8 mouse cellular contexts compared by ENCODE assay signal in the genomic region with DNA sequence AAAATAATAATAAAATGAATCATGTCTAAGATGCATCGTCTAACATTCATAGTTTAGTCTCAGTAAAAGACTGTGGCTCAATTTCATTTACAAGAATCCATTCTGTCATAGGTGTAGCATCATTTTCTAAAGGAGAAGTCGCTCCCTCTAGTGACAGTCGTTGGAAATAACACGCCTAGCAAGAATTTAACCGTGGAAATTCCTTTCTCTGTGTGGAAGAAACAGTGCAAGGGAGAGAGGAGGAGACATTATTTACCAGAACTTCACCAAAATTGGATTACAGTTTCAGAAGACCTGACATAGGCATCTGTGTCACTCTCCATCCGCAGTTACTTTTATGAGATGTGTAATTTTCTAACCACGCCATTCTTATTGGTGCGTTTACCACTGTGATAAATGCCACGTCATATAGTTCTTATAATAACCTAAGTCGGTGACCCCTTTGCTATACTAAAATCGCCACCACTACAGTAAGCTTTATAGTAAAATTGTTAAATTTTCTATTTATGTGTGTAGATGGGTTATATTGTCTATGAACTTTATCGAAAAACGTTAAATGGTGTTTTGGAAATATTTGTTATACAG. TPM values are rescaled to one million over a fixed set of nuclear protein-coding genes. Genes with fewer than 3 reads are reported as not detected.
DNase-seq lines count a peak whose midpoint lies in the region; ATAC-seq and TF ChIP-seq lines count a peak whose summit lies in the region.

No protein-coding gene starts in this region.

- peak overlapping the region; percentile 98 for H3K4me3 ChIP-seq in forebrain, postnatal 0 days (ENCODE audit: low read depth, low read length)
- 0 out of 2 replicates have a peak overlapping the region, but pooled peaks have one; percentile 17 for H3K4me3 ChIP-seq in intestine, embryonic 16.5 days (ENCODE audit: low read length)
- H3K4me3 ChIP-seq in limb, embryonic 13.5 days: no peak overlapping the region
- H3K4me3 ChIP-seq in midbrain, embryonic 14.5 days (replicated peaks; ENCODE audit: low read depth, low read length): peak overlapping the region; percentile 22

- peaks cover 17% of the 10 kb centered on the region for H3K4me1 ChIP-seq in forebrain, postnatal 0 days (ENCODE audit: insufficient read depth)
- H3K4me1 ChIP-seq in intestine, embryonic 16.5 days (ENCODE audit: control insufficient read depth, insufficient read depth, low read length): peaks cover 10% of the 10 kb centered on the region; the same call in 1 of the 2 replicates
- H3K4me1 ChIP-seq in limb, embryonic 13.5 days: peaks cover 19% of the 10 kb centered on the region
- peaks cover 17% of the 10 kb centered on the region for H3K4me1 ChIP-seq in midbrain, embryonic 14.5 days (ENCODE audit: control insufficient read depth, insufficient read depth, low read length)

- H3K27me3 ChIP-seq in forebrain, postnatal 0 days (ENCODE audit: insufficient read depth, low read length): no peaks in the 10 kb centered on the region
- no peaks in the 10 kb centered on the region for H3K27me3 ChIP-seq in intestine, embryonic 16.5 days (replicated peaks; ENCODE audit: control insufficient read depth, insufficient read depth, low read length)
- no peaks in the 10 kb centered on the region for H3K27me3 ChIP-seq in limb, embryonic 13.5 days
- no peaks in the 10 kb centered on the region for H3K27me3 ChIP-seq in midbrain, embryonic 14.5 days (ENCODE audit: control insufficient read depth, insufficient read depth, low read length)

- TF ChIP-seq CTCF in forebrain, postnatal 0 days (IDR thresholded peaks at IDR 0.05; ENCODE audit: low read depth): peak; percentile 86

- peak; percentile 23 for ATAC-seq in forebrain, postnatal 0 days
- ATAC-seq in intestine, embryonic 16.5 days: no peak
- no peak for ATAC-seq in limb, embryonic 13.5 days (ENCODE audit: low FRiP score, low read depth)
- ATAC-seq in midbrain, embryonic 14.5 days (ENCODE audit: low FRiP score, low TSS enrichment): 0 out of 2 replicates have a peak, but pooled peaks have one; percentile 3

- H3K4me2 ChIP-seq in forebrain, postnatal 0 days (ENCODE audit: low read depth): peak overlapping the region; percentile 82
- H3K4me2 ChIP-seq in intestine, embryonic 16.5 days (ENCODE audit: low read depth, low read length): peak overlapping the region; percentile 54
- peak overlapping the region; percentile 50 for H3K4me2 ChIP-seq in limb, embryonic 13.5 days (replicated peaks)
- peak overlapping the region; percentile 80 for H3K4me2 ChIP-seq in midbrain, embryonic 14.5 days (ENCODE audit: low read length)

- no peak overlapping the region for H3K27ac ChIP-seq in forebrain, postnatal 0 days (ENCODE audit: low read depth, low read length)
- H3K27ac ChIP-seq in intestine, embryonic 16.5 days (ENCODE audit: low read length): no peak overlapping the region
- H3K27ac ChIP-seq in limb, embryonic 13.5 days: no peak overlapping the region
- H3K27ac ChIP-seq in midbrain, embryonic 14.5 days (replicated peaks; ENCODE audit: low read depth, low read length): no peak overlapping the region

- 24% methylated on average over 13 of the region's 13 CpGs for WGBS in forebrain, postnatal 0 days
- 25% methylated on average over 13 of the region's 13 CpGs for WGBS in intestine, embryonic 16.5 days
- WGBS in limb, embryonic 13.5 days: 27% methylated on average over 13 of the region's 13 CpGs
- 27% methylated on average over 13 of the region's 13 CpGs for WGBS in midbrain, embryonic 14.5 days

- H3K36me3 ChIP-seq in forebrain, postnatal 0 days (ENCODE audit: insufficient read depth): no peaks in the 10 kb centered on the region; the same call in 1 of the 2 replicates
- H3K36me3 ChIP-seq in intestine, embryonic 16.5 days (ENCODE audit: control insufficient read depth, insufficient read depth, low read length): no peaks in the 10 kb centered on the region
- H3K36me3 ChIP-seq in limb, embryonic 13.5 days: no peaks in the 10 kb centered on the region
- H3K36me3 ChIP-seq in midbrain, embryonic 14.5 days (ENCODE audit: control insufficient read depth, insufficient read depth, low read length): 0 out of 2 replicates have a peak, but pooled peaks cover 4% of the 10 kb centered on the region

- peak; percentile 68 for DNase-seq in right cerebral cortex, adult 18-20 months
- no peak for DNase-seq in right cerebral cortex, postnatal 14 days
- DNase-seq in cerebellum, adult 18-20 months: peak; percentile 62 to 66
- peak; percentile 89 for DNase-seq in forebrain, postnatal 0 days
- peak; percentile 92 for DNase-seq in midbrain, embryonic 14.5 days
- DNase-seq in thymus, postnatal 25 days: peak; percentile 44

- no peaks in the 10 kb centered on the region for H3K9me3 ChIP-seq in forebrain, postnatal 0 days (ENCODE audit: low read length)
- H3K9me3 ChIP-seq in intestine, embryonic 16.5 days (ENCODE audit: control insufficient read depth, low read length): no peaks in the 10 kb centered on the region
- no peaks in the 10 kb centered on the region for H3K9me3 ChIP-seq in limb, embryonic 13.5 days
- no peaks in the 10 kb centered on the region for H3K9me3 ChIP-seq in midbrain, embryonic 14.5 days (ENCODE audit: control insufficient read depth, low read length)

- no peak overlapping the region for H3K9ac ChIP-seq in forebrain, postnatal 0 days
- no peak overlapping the region for H3K9ac ChIP-seq in intestine, embryonic 16.5 days (ENCODE audit: low read depth, low read length)
- H3K9ac ChIP-seq in limb, embryonic 13.5 days: no peak overlapping the region
- peak overlapping the region; percentile 44; the same call in 1 of the 2 replicates for H3K9ac ChIP-seq in midbrain, embryonic 14.5 days (replicated peaks; ENCODE audit: low read length)

RNA-seq across cellular contexts. Expression of a gene that starts 1.3 kb away (rescaled TPM):
- total RNA-seq in forebrain, postnatal 0 days (2014; rRNA removed): 107 and 108 TPM in 2 replicates
- polyA plus RNA-seq in forebrain, postnatal 0 days (2015; fragmentation: Nextera tagmentation; extraction: Ambion mirVana): 128 and 138 TPM in 2 replicates
- 49.2 and 51.2 TPM in 2 replicates for polyA plus RNA-seq in intestine, embryonic 16.5 days (2015; fragmentation: Nextera tagmentation; extraction: Ambion mirVana)
- polyA plus RNA-seq in limb, embryonic 13.5 days (2015; fragmentation: Nextera tagmentation; extraction: Ambion mirVana): 91.0 and 93.1 TPM in 2 replicates
- 99.8 and 106 TPM in 2 replicates for polyA plus RNA-seq in midbrain, embryonic 14.5 days (2014; fragmentation: Nextera tagmentation; extraction: Ambion mirVana)

RNA-seq across cellular contexts. Expression of a gene that starts 16.6 kb away (rescaled TPM):
- 400 and 473 TPM in 2 replicates for total RNA-seq in forebrain, postnatal 0 days (2014; rRNA removed)
- polyA plus RNA-seq in forebrain, postnatal 0 days (2015; fragmentation: Nextera tagmentation; extraction: Ambion mirVana): 287 and 333 TPM in 2 replicates
- polyA plus RNA-seq in intestine, embryonic 16.5 days (2015; fragmentation: Nextera tagmentation; extraction: Ambion mirVana): 12.8 and 13.6 TPM in 2 replicates
- 22.2 and 24.7 TPM in 2 replicates for polyA plus RNA-seq in limb, embryonic 13.5 days (2015; fragmentation: Nextera tagmentation; extraction: Ambion mirVana)
- polyA plus RNA-seq in midbrain, embryonic 14.5 days (2014; fragmentation: Nextera tagmentation; extraction: Ambion mirVana): 131 and 247 TPM in 2 replicates

Comparison
In these comparisons a context has a peak if more than half of its experiments do, and no peak if none do; other contexts are left out.
1. ATAC-seq: peak in forebrain, postnatal 0 days (single experiment) and midbrain, embryonic 14.5 days (single experiment); none in intestine, embryonic 16.5 days (single experiment) and limb, embryonic 13.5 days (single experiment).
2. Peak in every context shown above with its lines, with median percentiles within 50 percentile points of each other: H3K4me2 ChIP-seq.